Mouse (Mus musculus) embryonic facial prominence, embryonic 15.5 days (tissue): Measurements from ENCODE around the gene Atad3a. TPM values are rescaled to one million over a fixed set of nuclear protein-coding genes. Genes with fewer than 3 reads are reported as not detected.
"Not testable (repeated sequence)": the region's sequence is repeated elsewhere in the genome, so short reads cannot be mapped to it uniquely, and the experiment has no call there.

Source experiments
- ATAC-seq: fragments of 200-750 bp; cut with Nextera tagmentation; 2 replicates; pipeline ENCODE4 v1.8.0; 2017; ENCODE audit warnings: low read depth, moderate TSS enrichment; ENCODE audit not compliant: insufficient number of reproducible peaks, low FRiP score, low TSS enrichment
- H3K27ac ChIP-seq: fragments of 300-500 bp; sonication (generic); replicated peaks from 2 replicates; pipeline ENCODE4 v1.5.1; 2015; ENCODE audit warnings: mild to moderate bottlenecking, inconsistent platforms
- H3K27me3 ChIP-seq: fragments of 300-500 bp; sonication (generic); 2 replicates; pipeline ENCODE4 v1.6.1; 2015; ENCODE audit warnings: inconsistent platforms
- H3K36me3 ChIP-seq: fragments of 300-500 bp; sonication (generic); 2 replicates; pipeline ENCODE4 v1.6.1; 2015; ENCODE audit warnings: mild to moderate bottlenecking, inconsistent platforms
- H3K4me1 ChIP-seq: fragments of 300-500 bp; sonication (generic); 2 replicates; pipeline ENCODE4 v1.6.1; 2015; ENCODE audit warnings: inconsistent platforms
- H3K4me2 ChIP-seq: fragments of 300-500 bp; sonication (generic); replicated peaks from 2 replicates; pipeline ENCODE4 v1.6.1; 2015; ENCODE audit warnings: mild to moderate bottlenecking, inconsistent platforms
- H3K4me3 ChIP-seq: fragments of 300-500 bp; sonication (generic); replicated peaks from 2 replicates; pipeline ENCODE4 v1.5.1; 2015; ENCODE audit warnings: mild to moderate bottlenecking, inconsistent platforms
- H3K9ac ChIP-seq: fragments of 300-500 bp; sonication (generic); 2 replicates; pipeline ENCODE4 v1.6.1; 2015; ENCODE audit warnings: inconsistent platforms
- H3K9me3 ChIP-seq: fragments of 300-500 bp; sonication (generic); replicated peaks from 2 replicates; pipeline ENCODE4 v1.6.1; 2016; ENCODE audit warnings: inconsistent platforms
- WGBS: fragments of 180-500 bp; shearing (Covaris S2); methylation state at CpG from one replicate; pipeline ENCODE4 v1.1.7; 2015; 5-methylcytosine and 5-hydroxymethylcytosine counted together
- polyA plus RNA-seq: library from polyadenylated mRNA; unstranded; fragments of >200 nt; fragmentation: Nextera tagmentation; extraction: Ambion mirVana; gene quantifications from 2 replicates; pipeline ENCODE4 v1.2.1, GENCODE M21; 2015

Gene Atad3a
- polyA plus RNA-seq, 1 experiment from 2014 or later, result 89.9 TPM

DNA sequence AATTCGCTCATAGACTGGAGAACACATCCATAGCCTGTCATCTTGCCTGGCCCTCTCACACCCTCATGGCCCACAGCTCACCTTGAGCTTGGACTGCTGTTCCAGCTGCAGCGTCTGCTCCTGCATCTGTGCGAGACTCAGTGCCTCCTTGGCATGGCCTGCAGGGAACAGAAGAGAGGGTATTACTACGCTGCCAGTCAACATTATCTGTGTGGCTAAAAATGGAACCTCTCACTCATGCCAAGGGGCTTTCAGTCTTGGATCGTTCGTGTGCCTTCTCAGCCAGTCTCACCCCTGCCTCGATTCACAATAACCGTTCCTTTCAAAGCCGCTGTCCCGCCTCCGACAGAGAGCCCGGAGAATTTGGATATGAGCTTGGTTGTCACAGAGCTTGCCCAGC, 3.9 kb downstream of the Atad3a start:
- WGBS, result 91% methylated on average over 12 of the region's 12 CpGs
- no peak overlapping the region for H3K9ac ChIP-seq
- no peak for ATAC-seq

DNA sequence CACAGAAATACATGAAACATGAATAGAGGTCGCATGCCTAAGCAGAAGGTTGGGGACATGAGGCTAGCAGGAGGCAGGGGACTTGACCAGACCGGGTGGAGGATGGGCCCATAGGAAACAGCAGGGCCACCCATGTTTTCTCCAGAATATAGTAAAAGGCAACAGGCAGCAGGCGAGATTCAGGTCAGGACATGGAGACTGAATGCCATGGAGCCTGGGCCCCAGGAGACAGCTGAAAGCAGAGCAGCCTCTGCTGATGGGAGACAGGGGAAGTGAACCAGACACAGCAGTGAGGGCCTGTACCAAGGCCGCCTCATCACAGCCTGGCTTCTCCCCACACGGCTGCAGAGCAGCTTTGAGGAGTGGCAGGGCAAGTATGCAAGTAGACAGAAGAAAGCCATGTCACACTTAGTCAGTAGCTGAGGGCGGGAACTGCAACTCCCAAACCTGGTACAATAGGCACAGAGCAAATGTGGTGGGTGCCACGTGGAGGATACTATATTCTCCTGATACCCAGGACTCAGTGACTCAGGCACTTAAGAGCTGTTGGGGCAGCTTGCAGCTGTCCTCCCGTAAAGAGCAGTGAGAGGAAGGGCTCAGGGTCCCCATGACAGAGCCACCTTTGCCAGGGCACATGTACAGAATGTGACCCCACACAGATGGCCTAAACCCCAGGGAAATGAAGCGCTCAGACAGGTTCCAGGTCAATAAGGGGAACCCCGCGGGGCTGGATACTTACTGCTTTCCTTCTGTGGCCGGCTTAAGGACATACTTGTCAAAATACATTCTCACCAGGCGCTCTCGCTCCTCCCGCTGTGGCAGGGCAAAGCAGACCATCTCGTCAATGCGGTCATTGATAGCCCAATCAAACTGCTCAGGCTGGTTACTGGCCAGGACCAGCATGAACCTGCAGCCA, 14.1 kb downstream of the Atad3a start:
- Histone ChIP-seq H3K27ac (no peak overlapping the region), H3K27me3 (no peaks in the 10 kb centered on the region), H3K9me3 (no peaks in the 10 kb centered on the region), H3K9ac (no peak overlapping the region), H3K36me3 (peaks cover 95% of the 10 kb centered on the region), H3K4me2 (no peak overlapping the region), H3K4me3 (no peak overlapping the region), H3K4me1 (no peaks in the 10 kb centered on the region)
- ATAC-seq, result no peak
- 86% methylated on average over 17 of the region's 17 CpGs for WGBS

More for the DNA sequence above, 3.9 kb downstream of the Atad3a start:
- H3K4me1 ChIP-seq, result peaks cover 27% of the 10 kb centered on the region
- H3K4me3 ChIP-seq, result no peak overlapping the region
- H3K4me2 ChIP-seq, result no peak overlapping the region
- no peaks in the 10 kb centered on the region for H3K27me3 ChIP-seq
- H3K9me3 ChIP-seq, result no peaks in the 10 kb centered on the region
- H3K27ac ChIP-seq, result no peak overlapping the region
- peaks cover 49% of the 10 kb centered on the region for H3K36me3 ChIP-seq

DNA sequence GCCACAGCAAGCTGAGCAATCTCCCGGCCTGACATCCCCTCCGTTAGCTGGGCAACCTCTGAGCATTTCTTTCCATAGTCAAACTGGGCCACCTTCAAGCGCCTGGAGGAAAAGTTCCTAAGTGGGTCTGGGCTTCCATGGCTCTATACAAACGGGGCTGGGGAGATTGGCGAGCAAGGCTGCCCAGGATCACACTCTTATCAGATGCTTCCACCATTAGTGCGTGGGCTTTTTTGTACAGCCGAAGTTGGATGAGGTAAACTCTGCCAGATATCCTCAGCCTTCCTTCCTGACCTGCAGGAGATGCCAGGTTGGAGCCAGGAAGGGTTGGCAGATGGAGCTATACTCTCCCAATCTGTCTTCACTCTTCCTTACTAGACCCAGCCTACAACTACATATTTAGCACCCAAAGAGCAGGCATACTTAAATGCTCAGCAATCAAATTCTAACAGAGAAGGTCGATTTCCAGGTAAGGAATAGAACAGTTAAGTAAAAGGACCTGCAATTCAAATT, 14.8 kb downstream of the Atad3a start:
- 87% methylated on average over 8 of the region's 8 CpGs for WGBS
- H3K27me3 ChIP-seq, result no peaks in the 10 kb centered on the region
- no peaks in the 10 kb centered on the region for H3K9me3 ChIP-seq
- H3K27ac ChIP-seq, result no peak overlapping the region
- H3K4me2 ChIP-seq, result no peak overlapping the region
- H3K9ac ChIP-seq, result no peak overlapping the region
- H3K4me1 ChIP-seq, result no peaks in the 10 kb centered on the region
- H3K4me3 ChIP-seq, result no peak overlapping the region
- ATAC-seq, result no peak
- peaks cover 95% of the 10 kb centered on the region for H3K36me3 ChIP-seq

DNA sequence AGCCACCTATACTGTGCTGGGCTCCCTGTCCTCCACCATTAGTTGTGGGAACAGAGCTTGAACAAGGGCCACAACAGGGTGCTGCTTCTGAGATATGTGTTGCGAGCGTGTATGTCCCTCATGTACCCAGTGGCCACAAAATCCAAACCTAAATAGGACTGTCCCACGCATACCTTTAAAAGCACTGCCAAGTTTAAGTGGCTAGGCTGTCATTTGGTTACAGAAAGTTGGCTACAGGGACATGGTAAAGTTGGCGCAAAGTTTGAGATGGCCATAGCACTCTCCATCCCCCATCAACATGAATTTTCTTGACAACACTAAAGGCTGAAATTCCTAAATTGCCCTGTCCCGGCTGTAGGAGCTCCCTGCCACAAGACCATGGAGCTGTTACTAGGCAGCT, 15.8 kb downstream of the Atad3a start:
- no peaks in the 10 kb centered on the region for H3K27me3 ChIP-seq
- no peak for ATAC-seq
- H3K4me2 ChIP-seq, result no peak overlapping the region
- no peaks in the 10 kb centered on the region for H3K4me1 ChIP-seq
- peaks cover 95% of the 10 kb centered on the region for H3K36me3 ChIP-seq
- 94% methylated on average over 5 of the region's 5 CpGs for WGBS
- H3K27ac ChIP-seq, result no peak overlapping the region
- no peaks in the 10 kb centered on the region for H3K9me3 ChIP-seq
- H3K4me3 ChIP-seq, result no peak overlapping the region
- no peak overlapping the region for H3K9ac ChIP-seq

DNA sequence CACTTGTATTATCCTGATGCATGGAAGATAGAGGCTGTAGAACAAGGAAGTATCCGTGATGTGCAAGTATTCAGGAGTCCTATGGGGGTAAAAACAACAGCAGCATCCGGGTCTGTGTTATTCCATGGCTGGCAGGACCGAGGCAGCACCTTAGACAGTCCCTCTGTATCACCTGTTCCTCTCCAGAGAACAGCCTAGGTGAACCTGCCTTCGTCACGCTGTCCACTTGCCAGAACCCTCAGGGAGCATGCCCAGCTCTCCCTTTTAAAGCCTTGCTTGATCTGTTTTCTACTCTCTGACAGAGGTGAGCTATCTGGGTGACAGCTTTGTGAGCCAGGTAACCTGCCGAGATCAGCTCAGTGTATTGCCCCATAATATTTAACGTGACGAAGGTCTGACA, 16.4 kb downstream of the Atad3a start:
- H3K27ac ChIP-seq, result no peak overlapping the region
- no peak overlapping the region for H3K4me3 ChIP-seq
- no peak overlapping the region for H3K9ac ChIP-seq
- peaks cover 90% of the 10 kb centered on the region for H3K36me3 ChIP-seq
- 93% methylated on average over 8 of the region's 8 CpGs for WGBS
- H3K4me2 ChIP-seq, result no peak overlapping the region
- H3K4me1 ChIP-seq, result no peaks in the 10 kb centered on the region
- no peaks in the 10 kb centered on the region for H3K27me3 ChIP-seq
- H3K9me3 ChIP-seq, result no peaks in the 10 kb centered on the region
- ATAC-seq, result no peak

DNA sequence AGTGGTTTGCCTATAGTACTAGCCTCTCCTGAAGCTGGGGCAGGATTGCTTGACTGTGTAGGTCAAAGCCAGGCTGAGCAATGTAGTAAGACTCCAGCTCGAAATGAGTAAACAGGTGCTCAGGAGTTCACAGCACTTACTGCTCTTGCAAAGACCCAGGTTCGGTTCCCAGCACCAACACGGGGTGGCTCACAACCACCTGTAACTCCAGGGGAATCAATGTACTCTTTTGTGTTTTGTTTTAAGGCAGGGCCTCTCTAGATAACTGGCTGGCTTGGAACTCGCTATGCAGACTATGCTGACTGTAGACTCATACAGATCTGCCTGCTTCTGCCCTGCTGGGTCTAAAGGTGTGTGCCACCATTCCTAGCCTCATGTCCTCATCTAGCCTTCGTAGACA, 18.2 kb downstream of the Atad3a start:
- Histone ChIP-seq H3K4me1 (peaks cover 5% of the 10 kb centered on the region; the same call in 1 of the 2 replicates), H3K36me3 (peaks cover 72% of the 10 kb centered on the region), H3K9ac (no peak overlapping the region), H3K27ac (no peak overlapping the region), H3K4me2 (no peak overlapping the region), H3K27me3 (no peaks in the 10 kb centered on the region), H3K4me3 (no peak overlapping the region), H3K9me3 (no peaks in the 10 kb centered on the region)
- no peak for ATAC-seq
- whole genome bisulfite sequencing, result 90% methylated on average over 5 of the region's 5 CpGs

DNA sequence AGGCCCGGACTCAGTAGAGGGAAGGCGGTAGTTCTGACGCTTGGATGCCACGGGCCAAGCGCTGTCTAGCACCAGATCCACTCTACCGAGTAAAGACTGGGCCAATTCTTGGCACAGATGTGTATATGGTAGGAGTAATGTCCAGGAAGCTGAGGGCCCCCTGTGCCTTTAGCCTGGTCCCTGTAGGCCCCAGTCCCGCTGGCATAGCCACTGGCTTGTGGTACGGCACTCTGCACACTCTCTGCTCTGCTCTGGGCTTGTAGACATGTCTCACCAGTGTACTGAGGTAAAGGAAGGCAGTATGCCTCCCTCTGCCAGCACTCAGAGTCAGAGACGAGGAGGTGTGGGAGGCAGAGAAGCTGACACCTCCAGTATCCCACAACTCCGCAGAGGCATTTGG, 20.2 kb downstream of the Atad3a start:
- not testable (repeated sequence) for H3K4me2 ChIP-seq, H3K9me3 ChIP-seq, H3K27me3 ChIP-seq, H3K27ac ChIP-seq, H3K9ac ChIP-seq, ATAC-seq, H3K4me3 ChIP-seq
- WGBS, result 86% methylated on average over 10 of the region's 10 CpGs
- Histone ChIP-seq H3K4me1 (peaks cover 15% of the 10 kb centered on the region), H3K36me3 (peaks cover 67% of the 10 kb centered on the region)

DNA sequence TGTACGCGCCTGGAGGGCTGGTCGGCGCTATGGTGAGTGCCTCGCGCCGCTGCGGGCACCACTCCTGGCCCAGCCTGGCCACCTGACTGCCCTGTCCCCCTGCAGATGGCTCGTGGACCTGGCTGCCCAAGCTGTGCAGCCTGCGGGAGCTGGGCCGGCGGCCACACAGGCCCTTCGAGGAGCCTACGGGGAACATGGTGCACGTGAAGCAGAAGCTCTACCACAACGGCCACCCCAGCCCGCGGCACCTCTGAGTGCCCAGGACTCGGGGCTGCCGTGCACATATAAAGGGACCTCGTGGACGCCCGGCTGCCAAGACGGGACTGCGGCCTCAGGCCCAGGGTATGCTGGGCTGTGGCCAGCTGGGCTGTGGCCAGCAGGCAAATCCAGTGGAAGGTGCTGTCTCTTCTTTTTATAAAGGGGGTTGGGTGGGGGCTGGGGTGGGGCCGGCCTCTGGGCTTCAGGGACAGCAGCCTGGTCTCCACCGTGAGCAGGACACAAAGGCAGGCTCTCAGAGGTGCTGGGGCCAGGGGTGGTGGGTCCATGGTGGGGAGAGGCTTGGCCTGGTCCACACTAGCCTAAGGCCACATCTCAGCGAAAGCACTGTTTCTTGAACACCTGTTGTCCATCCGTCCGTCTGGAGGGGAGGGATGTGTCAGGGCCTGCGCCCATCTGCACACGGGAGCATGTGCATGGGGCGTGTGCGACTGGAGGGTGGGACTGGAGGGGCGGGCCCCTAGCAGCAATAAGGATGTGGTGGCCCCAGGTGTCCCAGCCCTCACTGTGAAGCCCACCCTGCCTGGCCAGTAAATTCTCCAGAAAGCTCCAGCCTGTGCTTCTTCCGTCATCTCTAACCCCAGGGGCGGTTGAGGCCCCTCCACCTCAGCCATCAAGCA, 20.9 kb downstream of the Atad3a start:
- Histone ChIP-seq H3K27me3 (no peaks in the 10 kb centered on the region), H3K4me2 (no peak overlapping the region), H3K4me3 (no peak overlapping the region), H3K9me3 (no peaks in the 10 kb centered on the region), H3K4me1 (peaks cover 20% of the 10 kb centered on the region), H3K9ac (no peak overlapping the region), H3K27ac (no peak overlapping the region), H3K36me3 (peaks cover 61% of the 10 kb centered on the region)
- no peak for ATAC-seq
- WGBS, result 80% methylated on average over 37 of the region's 37 CpGs

DNA sequence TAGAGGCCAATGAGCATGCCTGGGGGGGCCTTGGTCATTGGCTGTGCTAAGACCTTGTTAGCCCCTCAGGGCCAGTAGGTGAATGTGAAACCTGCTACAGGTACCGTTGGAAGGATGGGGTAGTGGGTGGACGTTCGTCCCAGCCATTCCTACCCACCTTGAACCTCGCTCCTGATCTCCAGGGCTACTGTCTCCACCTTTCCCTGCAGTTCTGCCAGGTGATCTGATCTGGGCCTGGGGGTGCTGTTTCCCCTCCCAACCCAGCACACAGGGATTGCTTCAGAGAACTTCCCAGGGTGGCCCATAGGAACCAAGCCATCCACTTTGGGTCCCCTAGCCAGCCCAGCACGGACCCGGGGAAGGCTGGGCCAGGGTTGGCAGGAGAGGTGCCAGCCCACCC, 21.7 kb downstream of the Atad3a start:
- Histone ChIP-seq H3K9me3 (no peaks in the 10 kb centered on the region), H3K4me2 (no peak overlapping the region), H3K4me3 (no peak overlapping the region), H3K36me3 (peaks cover 53% of the 10 kb centered on the region), H3K4me1 (peaks cover 21% of the 10 kb centered on the region), H3K27ac (no peak overlapping the region), H3K9ac (no peak overlapping the region), H3K27me3 (no peaks in the 10 kb centered on the region)
- no peak for ATAC-seq
- WGBS, result 82% methylated on average over 6 of the region's 6 CpGs

DNA sequence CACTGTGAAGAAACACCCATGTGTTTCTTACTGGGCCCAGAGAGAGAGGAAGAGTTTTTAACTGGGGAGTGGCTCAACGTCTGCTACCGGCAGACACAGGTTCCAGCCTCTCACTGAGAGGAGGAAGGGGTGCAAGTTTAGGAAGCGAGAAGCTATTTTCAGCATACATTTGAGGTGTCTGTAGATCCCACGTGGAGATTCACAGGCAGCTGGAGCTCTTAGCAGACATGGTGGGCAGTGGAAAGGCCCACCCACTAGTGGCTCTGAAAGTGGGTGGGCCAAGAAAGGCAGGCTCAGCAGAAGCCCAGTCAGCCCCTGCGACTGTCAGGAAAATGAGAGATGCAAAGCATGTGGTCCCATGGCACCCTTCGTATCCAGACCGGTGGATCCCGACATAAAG, 22.6 kb downstream of the Atad3a start:
- H3K27me3 ChIP-seq, result no peaks in the 10 kb centered on the region
- peaks cover 30% of the 10 kb centered on the region for H3K4me1 ChIP-seq
- 47% methylated on average over 8 of the region's 8 CpGs for WGBS
- no peak overlapping the region for H3K9ac ChIP-seq
- H3K9me3 ChIP-seq, result no peaks in the 10 kb centered on the region
- H3K4me3 ChIP-seq, result no peak overlapping the region
- H3K4me2 ChIP-seq, result no peak overlapping the region
- no peak for ATAC-seq
- H3K36me3 ChIP-seq, result peaks cover 46% of the 10 kb centered on the region
- 0 out of 2 replicates have a peak overlapping the region, but pooled peaks have one; percentile 1 for H3K27ac ChIP-seq

DNA sequence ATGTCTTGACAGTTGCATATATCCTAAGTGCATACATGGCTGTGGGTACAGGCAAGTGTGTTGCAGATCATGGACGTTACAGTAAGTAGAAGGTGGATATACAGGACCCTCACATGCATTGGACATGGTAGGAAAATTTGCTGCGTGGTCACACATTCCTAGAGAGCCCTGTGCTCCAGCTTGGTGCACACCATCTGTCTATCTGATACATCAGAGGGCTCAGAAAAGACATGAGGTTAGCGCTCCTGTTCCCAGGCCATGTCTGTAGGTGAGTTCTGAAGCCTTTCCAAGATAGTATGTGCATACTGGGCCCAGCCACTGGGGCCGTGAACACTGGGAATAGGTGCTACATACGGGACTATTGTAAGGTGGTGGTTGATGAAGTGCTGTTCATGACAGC, 24.5 kb downstream of the Atad3a start:
- 89% methylated on average over 5 of the region's 5 CpGs for WGBS
- no peak overlapping the region for H3K27ac ChIP-seq
- no peak for ATAC-seq
- H3K9ac ChIP-seq, result no peak overlapping the region
- H3K4me2 ChIP-seq, result peak overlapping the region; percentile 84; the same call in 1 of the 2 replicates
- no peaks in the 10 kb centered on the region for H3K9me3 ChIP-seq
- H3K4me1 ChIP-seq, result peaks cover 34% of the 10 kb centered on the region
- no peaks in the 10 kb centered on the region for H3K27me3 ChIP-seq
- H3K36me3 ChIP-seq, result peaks cover 46% of the 10 kb centered on the region
- peak overlapping the region; percentile 87; the same call in 1 of the 2 replicates for H3K4me3 ChIP-seq
